ENCODE assay signal across 8 mouse cellular contexts in the genomic region with DNA sequence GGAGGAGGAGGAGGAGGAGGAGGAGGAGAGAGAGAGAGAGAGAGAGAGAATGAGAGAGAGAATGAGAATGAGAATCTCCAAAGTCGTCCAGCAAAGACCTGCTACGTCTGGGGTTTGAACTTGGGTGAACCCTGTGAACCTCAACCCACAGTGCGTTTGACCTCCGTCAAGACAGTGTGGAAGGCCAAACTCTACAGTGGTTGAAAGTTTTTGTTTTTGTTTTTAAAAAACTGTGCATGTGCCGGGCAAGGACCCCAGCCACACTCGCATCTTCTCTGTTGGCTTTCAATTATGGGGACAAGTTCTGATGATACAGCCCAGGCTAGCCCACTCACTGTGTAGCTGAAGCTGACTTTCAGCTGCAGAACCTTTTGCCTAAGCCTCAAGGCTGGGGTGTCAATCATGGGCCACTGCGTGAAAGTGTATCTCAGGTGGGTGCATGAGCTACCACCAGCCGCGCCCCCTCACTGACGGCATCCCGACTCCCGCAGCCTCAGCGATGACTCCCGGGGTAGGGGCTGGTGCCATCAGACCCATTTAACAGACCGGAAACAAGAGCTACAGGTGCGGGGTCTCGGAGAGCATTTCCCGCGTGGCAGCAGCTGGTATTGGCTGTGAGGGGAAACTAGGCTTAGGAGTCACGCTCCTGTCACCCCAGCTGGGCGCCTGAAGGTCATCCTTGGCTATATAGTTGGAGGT. TPM values are rescaled to one million over a fixed set of nuclear protein-coding genes. Genes with fewer than 3 reads are reported as not detected.
DNase-seq lines count a peak whose midpoint lies in the region; ATAC-seq and TF ChIP-seq lines count a peak whose summit lies in the region.

No protein-coding gene starts in this region.

- H3K27ac ChIP-seq in cerebellum, adult 2 months (ENCODE audit: insufficient read depth, low read length), result peak overlapping the region; percentile 16; the same call in 1 of the 2 replicates
- H3K27ac ChIP-seq in kidney, postnatal 0 days, result peak overlapping the region; percentile 32; the same call in 1 of the 2 replicates

- no peak for DNase-seq in cerebellum, adult 2 months
- no peak for DNase-seq in cerebellum, postnatal 14 days
- peak; percentile 22 to 58 for DNase-seq in urinary bladder, postnatal 4 days (ENCODE audit: low spot score in 2 of 2)
- no peak for DNase-seq in urinary bladder, postnatal 36 days (ENCODE audit: low spot score in 2 of 2)
- DNase-seq in kidney, postnatal 0 days (ENCODE audit: low spot score), result no peak
- no peak for DNase-seq in left cerebral cortex, adult 9 months (ENCODE audit: low spot score in 2 of 2)
- DNase-seq in cerebellum, postnatal 25 days, result no peak

- no peaks in the 10 kb centered on the region for H3K36me3 ChIP-seq in kidney, postnatal 0 days (ENCODE audit: insufficient read depth, low read length)
- H3K36me3 ChIP-seq in myocyte (ENCODE audit: control insufficient read depth, insufficient read depth), result no peaks in the 10 kb centered on the region

- ATAC-seq in kidney, postnatal 0 days (replicated peaks; ENCODE audit: low FRiP score, low read depth), result no peak

- H3K9me3 ChIP-seq in kidney, postnatal 0 days (replicated peaks; ENCODE audit: low read length), result no peaks in the 10 kb centered on the region

- H3ac ChIP-seq in myocyte (ENCODE audit: control insufficient read depth, insufficient read length), result no peak overlapping the region

- H3K4me1 ChIP-seq in cerebellum, adult 2 months (ENCODE audit: control insufficient read depth, insufficient read depth, low read length), result peaks cover 55% of the 10 kb centered on the region
- H3K4me1 ChIP-seq in kidney, postnatal 0 days (replicated peaks; ENCODE audit: insufficient read depth, low read length), result peaks cover 16% of the 10 kb centered on the region; the same call in 1 of the 2 replicates

- H3K9ac ChIP-seq in kidney, postnatal 0 days (ENCODE audit: low read depth, low read length), result no peak overlapping the region

- H3K4me3 ChIP-seq in cerebellum, adult 2 months (replicated peaks; ENCODE audit: insufficient read depth, low read depth, low read length), result peak overlapping the region; percentile 53
- H3K4me3 ChIP-seq in kidney, postnatal 0 days (replicated peaks; ENCODE audit: low read depth, low read length), result no peak overlapping the region
- H3K4me3 ChIP-seq in myocyte, result peak overlapping the region; percentile 5

- H3K27me3 ChIP-seq in cerebellum, adult 2 months (ENCODE audit: control insufficient read depth, insufficient read depth, low read length), result no peaks in the 10 kb centered on the region
- no peaks in the 10 kb centered on the region for H3K27me3 ChIP-seq in kidney, postnatal 0 days (ENCODE audit: insufficient read depth, low read length)
- no peaks in the 10 kb centered on the region for H3K27me3 ChIP-seq in myocyte (ENCODE audit: control insufficient read depth, insufficient read depth, insufficient read length)

- TF ChIP-seq CTCF in cerebellum, adult 2 months (IDR thresholded peaks at IDR 0.05; ENCODE audit: borderline replicate concordance, insufficient read depth, low read depth, low read length), result no peak
- no peak for TF ChIP-seq CTCF in kidney, postnatal 0 days (IDR thresholded peaks at IDR 0.05; ENCODE audit: low read depth)

- 42% methylated on average over 21 of the region's 21 CpGs for WGBS in cerebellum, adult 2 months
- 56% methylated on average over 21 of the region's 21 CpGs for WGBS in kidney, postnatal 0 days

- peaks cover 18% of the 10 kb centered on the region for H3K79me2 ChIP-seq in myocyte (ENCODE audit: control insufficient read depth, insufficient read depth)

- peak overlapping the region; percentile 45 for H3K4me2 ChIP-seq in kidney, postnatal 0 days (ENCODE audit: low read length)
- peak overlapping the region; percentile 91 for H3K4me2 ChIP-seq in myocyte (ENCODE audit: low read depth)

- no peak for TF ChIP-seq POLR2A in cerebellum, adult 2 months (IDR thresholded peaks at IDR 0.05; ENCODE audit: borderline replicate concordance, insufficient read depth, low read length)
- no peak for TF ChIP-seq POLR2A in myocyte (IDR thresholded peaks at IDR 0.05; ENCODE audit: insufficient read length, low read depth)

TF ChIP-seq in myocyte, 11 proteins besides CTCF, POLR2A, EP300 and RAD21:
- no peak for TF ChIP-seq TCF12 (IDR thresholded peaks at IDR 0.05; ENCODE audit: insufficient read depth, poor library complexity, severe bottlenecking)
- no peak for TF ChIP-seq MYOD1 (IDR thresholded peaks at IDR 0.05; ENCODE audit: control insufficient read depth in 1 of 3, insufficient read length in 2 of 3, low read depth in 2 of 3)
- TF ChIP-seq MAX (IDR thresholded peaks at IDR 0.05; ENCODE audit: low read depth), result no peak
- no peak for TF ChIP-seq REST (IDR thresholded peaks at IDR 0.05; ENCODE audit: insufficient read depth, insufficient read length)
- TF ChIP-seq POLR2AphosphoS2 (IDR thresholded peaks at IDR 0.05; ENCODE audit: insufficient read length, low read depth), result no peak
- TF ChIP-seq USF1 (IDR thresholded peaks at IDR 0.05; ENCODE audit: low read depth), result no peak
- TF ChIP-seq E2F4 (IDR thresholded peaks at IDR 0.05; ENCODE audit: insufficient read depth), result no peak
- TF ChIP-seq CEBPB (IDR thresholded peaks at IDR 0.05; ENCODE audit: insufficient read depth, poor library complexity, severe bottlenecking), result no peak
- TF ChIP-seq MYOG (IDR thresholded peaks at IDR 0.05; ENCODE audit: control insufficient read depth in 1 of 3, insufficient read depth in 1 of 3, insufficient read length in 2 of 3, low read depth in 2 of 3), result no peak
- no peak for TF ChIP-seq TCF3 (IDR thresholded peaks at IDR 0.05; ENCODE audit: insufficient read length, low read depth)
- no peak for TF ChIP-seq SRF (IDR thresholded peaks at IDR 0.05; ENCODE audit: control insufficient read depth, insufficient read length, low read depth)

RNA-seq across cellular contexts. Expression of a gene that starts 23.1 kb away (rescaled TPM):
- polyA plus RNA-seq in cerebellum, adult 2 months (2012; rRNA removed), result 103 and 108 TPM in 2 replicates
- 62.3 and 72.5 TPM in 2 replicates for polyA plus RNA-seq in kidney, postnatal 0 days (2015; fragmentation: Nextera tagmentation; extraction: Ambion mirVana)
- polyA plus RNA-seq in myocyte (2012; fragmentation: generic; extraction: Trizol), result 115 TPM

RNA-seq across cellular contexts. Expression of a gene that starts 39.5 kb away (rescaled TPM):
- 1.2 and 1.7 TPM in 2 replicates for polyA plus RNA-seq in cerebellum, adult 2 months (2012; rRNA removed)
- polyA plus RNA-seq in kidney, postnatal 0 days (2015; fragmentation: Nextera tagmentation; extraction: Ambion mirVana), result 62.4 and 68.6 TPM in 2 replicates
- polyA plus RNA-seq in myocyte (2012; fragmentation: generic; extraction: Trizol), result 0.30 TPM

RNA-seq across cellular contexts. Expression of a gene that starts 43.5 kb away (rescaled TPM):
- 10.7 and 13.8 TPM in 2 replicates for polyA plus RNA-seq in cerebellum, adult 2 months (2012; rRNA removed)
- 0.82 and 1.9 TPM in 2 replicates for polyA plus RNA-seq in kidney, postnatal 0 days (2015; fragmentation: Nextera tagmentation; extraction: Ambion mirVana)
- 0.73 TPM for polyA plus RNA-seq in myocyte (2012; fragmentation: generic; extraction: Trizol)

RNA-seq across cellular contexts. Expression of a gene that starts 48.1 kb away (rescaled TPM):
- polyA plus RNA-seq in cerebellum, adult 2 months (2012; rRNA removed), result 10.2 and 10.8 TPM in 2 replicates
- polyA plus RNA-seq in kidney, postnatal 0 days (2015; fragmentation: Nextera tagmentation; extraction: Ambion mirVana), result 1.9 and 2.1 TPM in 2 replicates
- 1.7 TPM for polyA plus RNA-seq in myocyte (2012; fragmentation: generic; extraction: Trizol)

RNA-seq across cellular contexts. Expression of a gene that starts 48.1 kb away (rescaled TPM):
- 87.7 and 93.1 TPM in 2 replicates for polyA plus RNA-seq in cerebellum, adult 2 months (2012; rRNA removed)
- 74.3 and 80.6 TPM in 2 replicates for polyA plus RNA-seq in kidney, postnatal 0 days (2015; fragmentation: Nextera tagmentation; extraction: Ambion mirVana)
- 103 TPM for polyA plus RNA-seq in myocyte (2012; fragmentation: generic; extraction: Trizol)

Comparison
In these comparisons a context has a peak if more than half of its experiments do, and no peak if none do; other contexts are left out.
1. DNase-seq: peak in urinary bladder, postnatal 4 days (2 of 2); none in cerebellum, adult 2 months (0 of 2), cerebellum, postnatal 14 days (0 of 2), urinary bladder, postnatal 36 days (0 of 2), kidney, postnatal 0 days (single experiment), left cerebral cortex, adult 9 months (0 of 2) and cerebellum, postnatal 25 days (0 of 2).
2. RNA of a gene that starts 39.5 kb away (polyA plus RNA-seq): 62.4 to 68.6 TPM in kidney, postnatal 0 days; 1.2 to 1.7 TPM in cerebellum, adult 2 months and 0.30 TPM in myocyte (single experiment); every median in the first group is over 10 times any median in the second.